Mouse (Mus musculus) megakaryocyte, embryonic 14.5 days (primary cell): ENCODE measurements around the gene Gm21992.

ENCODE experiments used
- FLI1 ChIP-seq: IDR thresholded peaks from 2 replicates; pipeline ENCODE4 v1.6.1; 2012; ENCODE audit warnings: low read length, inconsistent platforms, mixed read lengths
- GATA1 ChIP-seq: IDR thresholded peaks from 3 replicates; pipeline ENCODE4 v1.6.1; 2012; ENCODE audit warnings: mixed read lengths, low read length, inconsistent platforms, borderline replicate concordance

DNA sequence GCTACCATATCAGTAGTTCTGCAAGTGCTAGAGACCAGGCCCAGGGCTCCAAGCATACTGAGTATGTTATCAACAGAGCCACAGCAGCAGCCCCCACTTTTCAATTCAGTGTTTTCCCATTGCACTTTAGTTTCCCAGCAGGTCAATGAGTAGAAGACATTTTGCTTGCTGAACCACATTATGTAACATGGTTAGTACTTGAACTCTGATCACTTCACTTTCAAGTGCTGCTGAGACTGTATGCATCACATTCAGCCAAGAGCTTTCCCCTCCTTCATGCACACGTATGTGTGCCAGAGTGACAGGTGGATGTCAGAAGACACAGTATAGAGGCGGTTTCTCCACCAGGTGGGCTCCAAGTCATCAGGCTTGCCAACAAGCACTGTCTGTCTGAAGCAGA, 28.5 kb downstream of the Gm21992 start:
- TF ChIP-seq FLI1 (no peak), GATA1 (no peak)
